Mouse (Mus musculus): ENCODE data around the gene Olfr586.

Olfr586 gene

GRCm38 (mm10) chr7:103125538-103125937, at the start of gene Olfr586:
Olfr586 (minus strand) TSS chr7:103125638.
- DNase-seq (ENCODE audit: low spot score): no peak

- no peak for DNase-seq (ENCODE audit: low spot score)
Observed at GRCm38 (mm10) chr7:103169697-103170096, 44.3 kb upstream of the Olfr586 start.

- no peak for DNase-seq (ENCODE audit: low spot score)
Observed at GRCm38 (mm10) chr7:103156256-103156655, 30.8 kb upstream of the Olfr586 start, which contains the start of gene Olfr589. Olfr589 (minus strand) TSS chr7:103156356.

GRCm38 (mm10) chr7:103140579-103140978, 15.1 kb upstream of the Olfr586 start, which contains the start of gene Olfr588-ps1:
Olfr588-ps1 (plus strand) TSS chr7:103140879.
- no peak for DNase-seq (ENCODE audit: low spot score)

- no peak for DNase-seq (ENCODE audit: low spot score)
Observed at GRCm38 (mm10) chr7:103119406-103119805, 6.0 kb downstream of the Olfr586 start.

GRCm38 (mm10) chr7:103097420-103097819, 28.0 kb downstream of the Olfr586 start, which contains the start of gene Olfr585:
Olfr585 (plus strand) TSS chr7:103097720.
- no peak for DNase-seq (ENCODE audit: low spot score)

GRCm38 (mm10) chr7:103081585-103081984, 43.9 kb downstream of the Olfr586 start, which contains the start of gene Olfr584:
Olfr584 (plus strand) TSS chr7:103081885.
- DNase-seq (ENCODE audit: low spot score): no peak

Measured in urinary bladder, postnatal 10 days (tissue).